Mouse (Mus musculus): Measurements from ENCODE around the gene Glb1. TPM values are rescaled to one million over a fixed set of nuclear protein-coding genes. Genes with fewer than 3 reads are reported as not detected.

The Glb1 gene
- polyA plus RNA-seq, 1 experiment from 2014 or later = 81.0 TPM

GRCm38 (mm10) chr9:114413866-114414265, 13.0 kb downstream of the Glb1 start:
- H3K4me3 ChIP-seq (ENCODE audit: low read length) = no peak overlapping the region
- 86% methylated on average over 12 of the region's 12 CpGs for WGBS
- ATAC-seq (ENCODE audit: low FRiP score, low TSS enrichment) = no peak

GRCm38 (mm10) chr9:114415701-114416100, 14.8 kb downstream of the Glb1 start:
- H3K4me3 ChIP-seq (ENCODE audit: low read length) = no peak overlapping the region
- 23% methylated on average over 11 of the region's 11 CpGs for WGBS
- H3K4me1 ChIP-seq (ENCODE audit: insufficient read depth, low read length) = no peaks in the 10 kb centered on the region
- no peak overlapping the region for H3K27ac ChIP-seq (ENCODE audit: low read length)
- H3K4me2 ChIP-seq (replicated peaks; ENCODE audit: low read depth, low read length) = no peak overlapping the region
- H3K9me3 ChIP-seq (ENCODE audit: low read length) = no peaks in the 10 kb centered on the region
- peaks cover 13% of the 10 kb centered on the region for H3K36me3 ChIP-seq (ENCODE audit: insufficient read depth, low read length)
- ATAC-seq (ENCODE audit: low FRiP score, low TSS enrichment) = no peak
- no peaks in the 10 kb centered on the region for H3K27me3 ChIP-seq (ENCODE audit: insufficient read depth, low read length)
- no peak overlapping the region for H3K9ac ChIP-seq (replicated peaks; ENCODE audit: low read length)

More at GRCm38 (mm10) chr9:114413866-114414265, 13.0 kb downstream of the Glb1 start:
- Histone ChIP-seq H3K27ac (ENCODE audit: low read length) (no peak overlapping the region), H3K4me1 (ENCODE audit: insufficient read depth, low read length) (peaks cover 7% of the 10 kb centered on the region; the same call in 1 of the 2 replicates), H3K36me3 (ENCODE audit: insufficient read depth, low read length) (peaks cover 28% of the 10 kb centered on the region), H3K27me3 (ENCODE audit: insufficient read depth, low read length) (no peaks in the 10 kb centered on the region), H3K4me2 (replicated peaks; ENCODE audit: low read depth, low read length) (no peak overlapping the region), H3K9ac (replicated peaks; ENCODE audit: low read length) (no peak overlapping the region), H3K9me3 (ENCODE audit: low read length) (no peaks in the 10 kb centered on the region)

- Histone ChIP-seq H3K9me3 (ENCODE audit: low read length) (no peaks in the 10 kb centered on the region), H3K4me2 (replicated peaks; ENCODE audit: low read depth, low read length) (no peak overlapping the region), H3K9ac (replicated peaks; ENCODE audit: low read length) (no peak overlapping the region), H3K27ac (ENCODE audit: low read length) (peak overlapping the region; percentile 67), H3K36me3 (ENCODE audit: insufficient read depth, low read length) (peaks cover 3% of the 10 kb centered on the region), H3K4me1 (ENCODE audit: insufficient read depth, low read length) (no peaks in the 10 kb centered on the region), H3K27me3 (ENCODE audit: insufficient read depth, low read length) (no peaks in the 10 kb centered on the region), H3K4me3 (ENCODE audit: low read length) (no peak overlapping the region)
- 68% methylated on average over 21 of the region's 21 CpGs for WGBS
- ATAC-seq (ENCODE audit: low FRiP score, low TSS enrichment) = peak; percentile 76; the same call in 1 of the 2 replicates
Measured at GRCm38 (mm10) chr9:114416646-114417517, 16.0 kb downstream of the Glb1 start.

GRCm38 (mm10) chr9:114418187-114418586, 17.3 kb downstream of the Glb1 start:
- H3K36me3 ChIP-seq (ENCODE audit: insufficient read depth, low read length) = peaks cover 6% of the 10 kb centered on the region; the same call in 1 of the 2 replicates
- ATAC-seq (ENCODE audit: low FRiP score, low TSS enrichment) = no peak
- no peaks in the 10 kb centered on the region for H3K9me3 ChIP-seq (ENCODE audit: low read length)
- no peaks in the 10 kb centered on the region for H3K27me3 ChIP-seq (ENCODE audit: insufficient read depth, low read length)
- H3K27ac ChIP-seq (ENCODE audit: low read length) = no peak overlapping the region
- no peaks in the 10 kb centered on the region for H3K4me1 ChIP-seq (ENCODE audit: insufficient read depth, low read length)
- no peak overlapping the region for H3K9ac ChIP-seq (replicated peaks; ENCODE audit: low read length)
- WGBS = 91% methylated on average over 5 of the region's 7 CpGs
- H3K4me2 ChIP-seq (replicated peaks; ENCODE audit: low read depth, low read length) = no peak overlapping the region
- H3K4me3 ChIP-seq (ENCODE audit: low read length) = no peak overlapping the region

- 85% methylated on average over 8 of the region's 8 CpGs for WGBS
- Histone ChIP-seq H3K27me3 (ENCODE audit: insufficient read depth, low read length) (no peaks in the 10 kb centered on the region), H3K4me2 (replicated peaks; ENCODE audit: low read depth, low read length) (no peak overlapping the region), H3K9me3 (ENCODE audit: low read length) (peaks cover 3% of the 10 kb centered on the region), H3K9ac (replicated peaks; ENCODE audit: low read length) (no peak overlapping the region), H3K4me3 (ENCODE audit: low read length) (no peak overlapping the region), H3K27ac (ENCODE audit: low read length) (no peak overlapping the region), H3K4me1 (ENCODE audit: insufficient read depth, low read length) (no peaks in the 10 kb centered on the region), H3K36me3 (ENCODE audit: insufficient read depth, low read length) (peaks cover 12% of the 10 kb centered on the region)
- ATAC-seq (ENCODE audit: low FRiP score, low TSS enrichment) = no peak
Measured at GRCm38 (mm10) chr9:114420443-114420842, 19.6 kb downstream of the Glb1 start.

- no peaks in the 10 kb centered on the region for H3K4me1 ChIP-seq (ENCODE audit: insufficient read depth, low read length)
- H3K4me2 ChIP-seq (replicated peaks; ENCODE audit: low read depth, low read length) = no peak overlapping the region
- ATAC-seq (ENCODE audit: low FRiP score, low TSS enrichment) = no peak
- H3K9ac ChIP-seq (replicated peaks; ENCODE audit: low read length) = no peak overlapping the region
- peaks cover 7% of the 10 kb centered on the region for H3K9me3 ChIP-seq (ENCODE audit: low read length)
- H3K27ac ChIP-seq (ENCODE audit: low read length) = no peak overlapping the region
- H3K36me3 ChIP-seq (ENCODE audit: insufficient read depth, low read length) = peaks cover 18% of the 10 kb centered on the region
- H3K27me3 ChIP-seq (ENCODE audit: insufficient read depth, low read length) = no peaks in the 10 kb centered on the region
- no peak overlapping the region for H3K4me3 ChIP-seq (ENCODE audit: low read length)
- WGBS = 75% methylated on average over 3 of the region's 3 CpGs
Measured at GRCm38 (mm10) chr9:114421045-114421444, 20.2 kb downstream of the Glb1 start.

- no peak for ATAC-seq (ENCODE audit: low FRiP score, low TSS enrichment)
- WGBS = 81% methylated on average over 7 of the region's 7 CpGs
- Histone ChIP-seq H3K4me2 (replicated peaks; ENCODE audit: low read depth, low read length) (no peak overlapping the region), H3K9me3 (ENCODE audit: low read length) (peaks cover 7% of the 10 kb centered on the region), H3K27me3 (ENCODE audit: insufficient read depth, low read length) (no peaks in the 10 kb centered on the region), H3K9ac (replicated peaks; ENCODE audit: low read length) (no peak overlapping the region), H3K36me3 (ENCODE audit: insufficient read depth, low read length) (peaks cover 19% of the 10 kb centered on the region), H3K27ac (ENCODE audit: low read length) (no peak overlapping the region), H3K4me1 (ENCODE audit: insufficient read depth, low read length) (no peaks in the 10 kb centered on the region), H3K4me3 (ENCODE audit: low read length) (no peak overlapping the region)
Measured at GRCm38 (mm10) chr9:114421797-114422196, 20.9 kb downstream of the Glb1 start.

- no peak for ATAC-seq (ENCODE audit: low FRiP score, low TSS enrichment)
- Histone ChIP-seq H3K9me3 (ENCODE audit: low read length) (peaks cover 7% of the 10 kb centered on the region), H3K4me3 (ENCODE audit: low read length) (no peak overlapping the region), H3K4me1 (ENCODE audit: insufficient read depth, low read length) (no peaks in the 10 kb centered on the region), H3K9ac (replicated peaks; ENCODE audit: low read length) (no peak overlapping the region), H3K36me3 (ENCODE audit: insufficient read depth, low read length) (peaks cover 25% of the 10 kb centered on the region), H3K4me2 (replicated peaks; ENCODE audit: low read depth, low read length) (no peak overlapping the region), H3K27me3 (ENCODE audit: insufficient read depth, low read length) (no peaks in the 10 kb centered on the region), H3K27ac (ENCODE audit: low read length) (no peak overlapping the region)
- 98% methylated on average over 5 of the region's 5 CpGs for WGBS
Measured at GRCm38 (mm10) chr9:114425576-114425975, 24.7 kb downstream of the Glb1 start.

- H3K9me3 ChIP-seq (ENCODE audit: low read length) = peaks cover 7% of the 10 kb centered on the region
- no peak overlapping the region for H3K27ac ChIP-seq (ENCODE audit: low read length)
- H3K4me1 ChIP-seq (ENCODE audit: insufficient read depth, low read length) = no peaks in the 10 kb centered on the region
- 70% methylated on average over 5 of the region's 5 CpGs for WGBS
- H3K9ac ChIP-seq (replicated peaks; ENCODE audit: low read length) = no peak overlapping the region
- no peak overlapping the region for H3K4me2 ChIP-seq (replicated peaks; ENCODE audit: low read depth, low read length)
- peaks cover 26% of the 10 kb centered on the region for H3K36me3 ChIP-seq (ENCODE audit: insufficient read depth, low read length)
- no peak overlapping the region for H3K4me3 ChIP-seq (ENCODE audit: low read length)
- no peak for ATAC-seq (ENCODE audit: low FRiP score, low TSS enrichment)
- H3K27me3 ChIP-seq (ENCODE audit: insufficient read depth, low read length) = no peaks in the 10 kb centered on the region
Measured at GRCm38 (mm10) chr9:114426201-114426600, 25.3 kb downstream of the Glb1 start.

GRCm38 (mm10) chr9:114427425-114427824, 26.5 kb downstream of the Glb1 start:
- Histone ChIP-seq H3K4me1 (ENCODE audit: insufficient read depth, low read length) (no peaks in the 10 kb centered on the region), H3K4me3 (ENCODE audit: low read length) (no peak overlapping the region), H3K4me2 (replicated peaks; ENCODE audit: low read depth, low read length) (no peak overlapping the region), H3K27ac (ENCODE audit: low read length) (no peak overlapping the region), H3K36me3 (ENCODE audit: insufficient read depth, low read length) (peaks cover 26% of the 10 kb centered on the region), H3K9me3 (ENCODE audit: low read length) (peaks cover 7% of the 10 kb centered on the region), H3K9ac (replicated peaks; ENCODE audit: low read length) (no peak overlapping the region), H3K27me3 (ENCODE audit: insufficient read depth, low read length) (no peaks in the 10 kb centered on the region)
- ATAC-seq (ENCODE audit: low FRiP score, low TSS enrichment) = no peak
- 95% methylated on average over 8 of the region's 8 CpGs for WGBS

All from kidney, embryonic 16.5 days (tissue).